Mouse (Mus musculus) erythroid progenitor cell, adult 5-6 weeks (primary cell): ENCODE data around the gene Cradd. TPM values are rescaled to one million over a fixed set of nuclear protein-coding genes. Genes with fewer than 3 reads are reported as not detected.

Experiments
- ATAC-seq: replicated peaks from 2 replicates; pipeline ENCODE4 v1.8.0; 2016; ENCODE audit warnings: moderate number of reproducible peaks, mild to moderate bottlenecking, moderate TSS enrichment, inconsistent platforms; ENCODE audit not compliant: poor library complexity, low FRiP score, severe bottlenecking
- total RNA-seq, 2 experiments: library from RNA; stranded (forward) in 1 of 2; stranded (reverse) in 1 of 2; fragments of 150-400 nt in 1 of 2; fragments of 186-747, 209-891 nt in 1 of 2; gene quantifications; 2 replicates each; pipeline versions ENCODE4 v1.2.3 to v1.2.4; 2015 to 2017; ENCODE audit warnings: low replicate concordance in 2 of 2

Gene Cradd
- total RNA-seq, 2 experiments from 2014 or later = 0.84 to 1.5 TPM

DNA sequence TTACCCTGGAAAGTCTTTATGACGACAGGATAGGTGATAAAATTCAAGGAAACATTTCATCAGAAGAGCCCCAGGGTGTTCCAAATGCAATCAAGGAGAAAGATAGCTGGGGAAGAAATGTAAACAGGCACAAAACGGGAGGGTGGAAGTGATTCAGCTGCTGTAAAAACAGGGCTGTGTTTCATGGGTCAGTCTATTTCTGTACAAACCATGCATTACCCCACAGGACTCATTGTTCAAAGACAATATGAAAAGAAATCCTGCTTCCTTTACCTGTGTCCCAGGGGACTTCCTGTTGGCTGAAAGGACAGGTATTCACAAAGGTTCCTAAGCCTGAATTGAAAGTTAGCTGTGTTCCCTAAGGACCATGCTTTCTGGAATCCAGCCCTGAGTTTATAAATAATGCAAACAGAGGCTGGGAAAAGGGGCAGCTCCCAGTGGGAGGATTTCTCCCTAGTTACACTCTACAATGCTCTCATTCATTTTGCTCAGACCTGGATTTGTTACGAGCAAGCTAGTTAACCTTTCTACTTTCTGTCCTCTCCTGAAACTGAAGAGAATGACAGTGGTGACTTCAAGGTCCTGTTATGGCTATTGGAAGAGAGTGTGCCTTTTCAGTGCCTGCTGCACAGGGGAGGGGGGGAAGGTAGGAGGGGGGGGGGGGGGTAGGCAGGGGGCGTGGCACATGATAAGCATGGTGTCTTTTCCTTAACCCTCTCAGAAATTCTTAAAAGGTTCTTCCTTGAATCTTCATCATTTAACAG, 13.0 kb upstream of the Cradd start:
- no peak for ATAC-seq

DNA sequence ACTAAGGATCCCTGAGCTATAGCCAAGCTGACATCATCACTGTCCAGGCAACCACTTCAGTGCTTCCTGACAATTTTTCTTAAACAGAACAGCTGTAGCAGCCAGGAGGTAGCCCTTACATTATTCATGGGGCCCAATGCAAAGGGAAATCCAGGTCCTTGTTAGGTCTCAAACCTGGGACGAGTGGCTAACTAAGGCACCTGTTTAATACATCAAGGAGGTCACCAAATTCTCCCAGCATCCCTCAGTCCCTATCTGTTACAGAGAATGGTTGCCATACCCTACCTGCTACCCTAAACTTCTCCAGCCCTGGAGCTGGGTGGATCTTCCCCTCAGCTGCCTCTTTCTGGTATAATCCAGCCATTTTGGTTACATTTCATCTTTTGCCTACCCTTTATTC, 10.9 kb upstream of the Cradd start:
- no peak for ATAC-seq

- ATAC-seq = no peak
These were observed 8.7 kb upstream of the Cradd start for GRCm38 (mm10) chr10:95332596-95332995.

DNA sequence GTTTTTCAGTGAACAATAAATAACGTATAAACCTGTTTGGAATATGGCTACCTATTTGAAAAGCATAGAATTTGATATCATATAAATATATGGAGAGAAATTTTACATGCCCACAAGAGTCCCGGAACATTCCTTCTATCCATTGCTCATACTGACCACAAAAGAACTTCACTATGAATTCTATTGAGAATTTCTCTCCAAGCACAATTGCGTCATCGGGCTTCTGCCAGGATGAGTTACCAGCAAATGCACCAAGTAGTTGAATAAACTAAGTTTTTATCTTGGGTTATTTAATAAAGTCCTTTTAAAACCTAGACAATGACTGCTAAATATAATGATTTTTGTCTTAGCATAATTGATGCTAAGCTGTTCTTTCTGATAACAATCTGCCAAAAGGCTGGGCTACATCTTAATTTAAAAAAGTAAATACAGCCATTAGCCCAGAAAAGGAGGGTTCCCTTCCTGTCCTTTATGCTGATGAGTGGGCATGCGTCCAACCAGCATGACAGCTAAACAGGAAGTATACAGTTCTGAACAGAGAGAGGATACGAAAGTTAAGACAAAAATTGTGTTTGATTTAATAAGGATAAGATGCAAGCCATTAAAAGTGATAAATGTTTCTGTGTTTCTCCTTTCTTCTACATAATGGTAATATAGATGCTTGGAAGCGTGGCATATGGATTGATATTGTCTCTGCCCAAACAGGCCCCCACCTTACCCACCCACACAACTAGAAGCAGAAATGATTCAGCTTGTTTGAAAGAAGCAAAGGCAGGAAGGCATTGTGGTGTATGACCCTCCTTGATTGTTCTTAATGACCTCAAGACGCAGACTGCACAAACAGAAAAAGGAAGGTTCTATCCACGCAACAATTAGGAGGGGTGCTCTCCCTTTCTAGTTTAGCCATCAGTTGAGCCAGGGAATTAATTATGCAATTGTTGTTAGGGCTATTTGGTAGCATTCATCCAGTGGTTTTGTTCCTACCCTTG, 6.7 kb upstream of the Cradd start:
- no peak for ATAC-seq

DNA sequence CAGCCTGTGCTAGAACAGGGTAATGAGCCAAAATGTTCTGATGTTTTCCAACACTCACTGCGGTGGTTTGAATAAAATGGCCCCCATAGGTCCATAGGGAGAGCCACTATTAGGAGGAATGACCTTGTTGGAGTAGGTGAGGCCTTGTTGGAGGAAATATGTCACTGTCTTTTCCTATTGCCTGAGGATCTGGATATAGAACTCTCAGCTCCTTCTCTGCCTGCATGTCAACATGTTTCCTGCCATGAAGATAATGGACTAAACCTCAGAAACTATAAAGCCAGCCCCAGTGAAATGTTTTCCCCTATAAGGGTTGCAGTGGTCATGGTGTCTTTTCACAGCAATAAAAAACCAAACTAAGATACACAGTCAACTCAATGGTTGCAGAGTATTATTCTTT, 6.0 kb upstream of the Cradd start:
- no peak for ATAC-seq

DNA sequence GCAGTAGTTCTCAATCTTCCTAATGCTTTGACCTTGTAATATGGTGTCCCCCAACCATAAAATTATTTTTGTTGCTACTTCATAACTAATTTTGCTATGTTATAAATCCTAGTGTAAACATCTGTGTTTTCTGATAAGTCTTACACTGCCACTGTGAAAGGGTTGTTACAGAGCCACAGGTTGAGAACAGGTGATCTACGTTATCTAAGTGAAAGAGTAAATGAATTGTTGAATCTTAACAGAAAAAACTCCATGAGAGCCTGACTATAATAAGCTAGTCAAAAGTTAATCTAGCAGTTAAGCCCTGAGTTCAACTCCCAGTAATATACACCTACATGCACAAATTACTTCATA, 322 bp upstream of the Cradd start:
- ATAC-seq = no peak

DNA sequence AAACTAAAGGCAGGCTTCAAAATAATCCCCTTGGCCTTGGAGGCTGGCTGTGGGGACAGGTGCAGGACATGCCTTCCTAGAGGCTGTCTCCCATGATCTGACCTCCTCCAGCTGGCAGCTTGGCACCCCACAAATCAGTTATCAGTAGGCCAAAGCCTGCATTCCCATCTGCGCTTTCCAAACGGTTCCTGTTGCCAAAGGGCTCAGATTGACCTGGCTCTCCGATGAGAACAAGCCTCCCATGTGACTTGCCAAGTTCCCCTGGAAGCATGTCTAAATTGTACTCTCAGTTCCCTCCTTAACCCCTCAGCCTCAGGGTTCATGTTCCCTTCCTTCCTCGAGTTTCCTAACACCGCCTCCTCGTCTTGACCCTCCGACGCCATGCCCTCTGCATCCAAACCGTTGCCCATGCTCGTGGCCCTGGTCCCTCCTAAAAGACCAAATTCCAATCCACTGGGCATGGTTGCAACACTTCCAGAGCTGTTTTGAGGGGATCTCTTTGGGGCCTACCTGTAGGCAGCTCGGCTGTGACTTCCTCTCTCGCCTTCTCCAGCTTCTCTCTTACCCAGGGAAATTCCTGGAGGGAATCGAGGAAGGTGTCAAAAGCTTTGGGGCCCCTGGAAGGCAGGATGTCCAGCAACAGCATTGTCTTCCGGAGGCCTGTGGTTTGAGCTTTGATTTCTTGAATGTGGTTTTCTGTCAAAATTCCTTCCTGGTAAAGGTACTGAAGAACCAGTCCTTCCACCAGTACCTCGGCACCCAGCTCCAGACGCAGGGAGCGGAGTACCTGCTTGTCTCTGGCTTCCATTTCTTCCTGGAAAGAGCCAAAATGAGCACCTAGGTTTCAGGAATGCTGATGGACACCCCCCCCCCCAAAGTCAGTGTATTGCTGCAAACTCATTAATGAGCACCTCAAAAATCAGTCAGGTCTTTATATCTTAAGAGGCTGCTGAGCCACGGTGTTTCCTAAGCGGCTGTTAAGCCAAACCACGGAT, 1.6 kb downstream of the Cradd start:
- ATAC-seq = no peak

- no peak for ATAC-seq
These were observed 4.9 kb downstream of the Cradd start for GRCm38 (mm10) chr10:95319001-95319400.

DNA sequence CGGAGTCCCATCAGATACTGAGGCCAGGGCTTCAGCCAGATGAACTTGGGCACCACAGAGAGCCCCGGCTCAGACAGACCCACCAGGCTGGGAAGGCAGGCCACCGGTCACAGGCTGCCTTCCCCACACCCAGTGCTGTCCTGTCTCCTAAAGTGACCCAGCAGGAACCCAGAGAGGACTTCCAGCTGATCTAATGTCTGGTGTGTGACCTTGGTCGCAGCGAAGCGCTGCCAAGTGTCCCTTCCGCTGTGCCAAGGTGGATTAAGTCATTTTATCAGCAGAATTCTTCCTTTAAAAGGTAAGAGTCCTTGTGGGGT, 5.6 kb downstream of the Cradd start:
- ATAC-seq = no peak

GRCm38 (mm10) chr10:95317581-95318391, 6.1 kb downstream of the Cradd start:
- no peak for ATAC-seq

DNA sequence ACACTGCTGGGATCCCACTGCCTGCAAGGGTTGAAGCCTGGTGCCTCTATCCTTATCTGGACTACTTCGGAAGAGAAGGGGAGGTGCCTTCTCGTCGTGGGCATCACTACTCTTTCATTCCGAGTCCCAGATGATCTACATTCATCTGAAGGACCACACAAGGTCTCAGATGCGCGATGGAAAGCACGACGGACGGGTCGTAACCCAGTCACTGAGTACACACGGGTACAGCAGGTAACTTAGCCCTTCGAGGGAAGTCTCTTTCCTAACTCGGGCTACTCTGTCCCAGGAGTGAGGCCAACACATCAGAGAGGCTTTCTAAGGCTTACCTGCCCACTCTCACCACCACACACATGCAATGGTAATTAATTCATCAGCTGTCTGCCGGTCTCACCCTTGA, 6.8 kb downstream of the Cradd start:
- no peak for ATAC-seq

GRCm38 (mm10) chr10:95316675-95317074, 7.3 kb downstream of the Cradd start:
- ATAC-seq = no peak

DNA sequence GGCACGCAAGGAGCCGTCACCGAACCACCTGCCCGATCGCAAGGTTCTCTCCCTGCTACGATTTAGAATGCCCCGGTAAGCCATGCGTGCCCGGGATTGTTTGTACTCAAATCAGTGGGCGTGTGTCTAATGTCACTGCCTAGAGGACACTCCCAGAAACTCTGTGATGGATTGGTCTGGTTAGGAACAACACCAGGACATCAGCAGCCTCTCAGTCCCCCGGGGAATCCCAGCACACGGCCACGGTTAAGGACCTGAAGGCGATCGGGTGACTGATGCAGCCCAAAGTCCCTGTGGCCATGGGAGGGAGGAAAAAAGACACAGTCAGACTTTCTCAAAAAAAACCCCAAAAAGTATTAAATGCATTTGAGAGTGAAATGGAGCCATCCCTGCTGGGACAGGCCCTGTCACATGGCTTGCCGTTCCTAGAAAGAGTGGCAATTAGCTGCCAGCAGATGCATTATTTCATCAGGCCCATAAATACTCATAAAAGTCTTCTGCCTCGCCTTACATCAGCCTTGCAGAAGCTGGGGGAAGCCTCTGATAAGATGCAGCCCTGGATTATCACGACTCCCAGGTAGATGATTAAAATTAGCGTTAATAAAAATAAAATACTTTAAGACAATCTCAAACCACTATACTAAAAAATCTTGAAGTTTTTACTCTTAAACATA, 8.0 kb downstream of the Cradd start:
- ATAC-seq = no peak

DNA sequence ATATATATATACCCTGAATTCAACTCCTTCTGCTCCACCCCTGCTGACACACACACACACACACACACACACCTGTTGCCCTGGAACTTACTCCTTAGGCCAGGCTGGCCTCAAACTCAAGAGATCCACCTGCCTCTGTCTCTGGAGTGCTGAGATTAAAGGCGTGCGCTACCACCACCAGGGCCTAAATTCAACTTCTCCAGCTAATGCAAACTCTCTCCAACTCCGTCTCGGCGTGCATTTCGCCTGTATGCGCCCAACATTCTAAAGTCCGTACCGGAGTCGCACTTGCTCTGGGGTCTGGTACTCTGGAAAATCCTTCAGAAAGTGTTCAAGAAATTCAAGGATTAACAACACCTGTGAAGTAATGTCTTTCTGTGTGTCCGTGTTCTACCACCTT, 8.6 kb downstream of the Cradd start:
- ATAC-seq = no peak

GRCm38 (mm10) chr10:95314019-95314418, 9.9 kb downstream of the Cradd start:
- no peak for ATAC-seq

DNA sequence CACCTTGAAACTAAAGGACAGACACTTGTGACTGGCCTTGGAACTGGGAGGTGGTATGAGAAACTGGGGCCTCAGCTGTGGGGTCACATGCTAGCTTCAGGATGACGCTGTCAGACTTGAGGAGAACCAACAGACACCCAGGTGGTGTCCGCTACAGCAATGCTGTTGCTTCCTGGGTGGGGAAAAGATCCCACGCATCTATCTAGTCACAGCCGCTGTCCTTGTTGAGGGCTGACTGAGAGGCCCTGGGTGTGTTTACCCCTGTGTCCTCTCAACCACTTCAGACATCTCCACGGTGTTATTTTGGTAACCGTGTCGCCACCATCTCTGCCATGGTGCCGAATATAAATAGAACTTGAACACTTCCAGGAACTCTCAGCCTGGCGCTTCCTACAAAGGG, 10.4 kb downstream of the Cradd start:
- ATAC-seq = no peak

DNA sequence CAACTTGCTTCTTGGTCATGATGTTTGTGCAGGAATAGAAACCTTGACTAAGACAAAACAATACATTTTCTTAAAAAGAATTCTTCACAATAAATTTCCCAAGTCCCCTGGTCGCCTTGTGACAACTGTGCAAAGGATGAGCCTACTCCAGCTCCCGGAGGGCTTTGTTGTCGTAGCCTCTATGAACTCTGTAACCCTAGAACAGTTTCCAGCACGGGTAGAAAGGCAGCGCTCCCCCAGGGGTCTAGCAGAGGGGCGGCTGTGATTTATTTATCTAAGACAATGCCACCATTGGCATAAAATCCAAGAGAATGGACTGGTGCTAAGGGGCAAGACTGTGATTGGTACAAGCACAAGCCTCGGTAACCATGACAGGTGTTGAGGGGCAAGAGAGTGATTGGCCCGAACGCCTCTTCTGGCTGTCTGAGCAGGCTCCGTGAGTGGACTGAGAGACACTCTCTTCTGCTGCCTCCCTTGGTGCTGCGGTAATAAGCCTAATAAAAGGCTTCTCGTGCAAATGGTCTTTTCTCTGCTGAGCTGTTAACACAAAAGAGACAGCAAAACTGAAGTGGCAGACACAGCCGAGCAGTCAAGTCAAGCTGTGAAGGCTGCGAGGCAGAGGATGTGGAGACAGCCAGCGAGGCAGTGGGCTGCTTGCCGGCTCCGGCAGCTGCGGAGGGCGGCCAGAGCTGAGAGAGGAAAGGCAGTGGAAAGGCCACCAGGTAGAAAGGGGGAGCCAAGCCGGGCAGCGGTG, 13.1 kb downstream of the Cradd start:
- no peak for ATAC-seq
